Mouse (Mus musculus) layer of hippocampus, adult 9-11 months (tissue): ENCODE measurements around the gene Prdm10.

Source experiments
- DNase-seq: peaks from one replicate; pipeline ENCODE4 v3.0.0; 2022

The Prdm10 gene

DNA sequence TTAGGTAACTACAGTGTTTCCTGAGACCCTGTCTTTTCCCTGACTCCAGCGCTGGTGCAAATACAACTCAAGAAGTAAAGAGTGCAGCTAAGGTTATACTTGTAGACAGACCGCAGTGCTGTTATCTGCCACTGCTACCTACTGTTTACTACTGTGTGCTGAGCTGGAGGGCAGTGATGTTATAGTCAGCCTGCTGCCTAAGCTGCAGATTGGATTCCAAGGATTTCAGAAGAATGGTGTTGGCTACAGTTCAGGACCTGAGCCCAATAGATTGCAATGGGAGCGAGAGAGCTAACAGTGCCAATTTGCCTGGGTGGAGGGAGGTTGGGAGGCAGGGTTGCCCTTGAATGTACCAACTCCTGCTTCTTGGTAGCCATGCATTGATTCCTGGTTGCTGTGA is 25.5 kb downstream of the Prdm10 start:
- no peak for DNase-seq

DNA sequence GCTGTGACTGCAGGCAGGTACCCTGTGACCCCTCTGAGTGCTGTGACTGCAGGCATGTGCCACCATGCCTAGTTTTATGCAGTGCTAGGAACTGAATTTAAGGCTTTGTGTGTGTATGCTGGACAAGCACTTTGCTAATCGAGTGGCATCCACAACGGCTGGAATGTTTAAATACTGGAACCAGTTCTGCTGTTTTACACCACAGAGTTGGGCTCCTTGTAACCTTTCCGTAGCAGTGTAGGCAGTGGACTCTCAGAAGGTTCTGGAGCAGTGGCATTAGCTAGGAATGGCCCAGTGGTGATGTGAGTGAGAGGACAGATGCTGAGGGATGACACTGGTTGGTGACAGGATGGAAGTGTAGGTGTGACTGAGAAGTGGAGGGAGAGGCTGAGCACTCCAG is 26.9 kb downstream of the Prdm10 start:
- DNase-seq: no peak

DNA sequence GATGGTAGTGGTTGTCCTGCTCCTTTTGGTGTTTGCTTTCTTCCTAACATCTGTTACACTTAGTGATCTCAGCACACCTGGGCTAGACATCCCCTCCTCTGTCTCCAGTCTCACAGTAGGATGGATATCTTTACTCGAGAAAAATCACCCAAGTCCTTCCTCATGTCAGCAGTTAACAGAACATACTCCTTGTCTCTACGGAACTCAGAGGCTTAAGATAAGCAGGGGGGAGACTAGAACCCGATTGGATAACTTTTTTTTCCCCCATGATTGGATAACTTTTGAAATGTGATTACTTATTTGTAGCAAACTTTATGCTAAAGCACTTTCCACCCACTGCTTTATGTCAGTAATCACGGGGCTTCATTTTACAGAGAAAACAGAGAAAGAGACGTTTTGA is 28.7 kb downstream of the Prdm10 start:
- DNase-seq: no peak

DNA sequence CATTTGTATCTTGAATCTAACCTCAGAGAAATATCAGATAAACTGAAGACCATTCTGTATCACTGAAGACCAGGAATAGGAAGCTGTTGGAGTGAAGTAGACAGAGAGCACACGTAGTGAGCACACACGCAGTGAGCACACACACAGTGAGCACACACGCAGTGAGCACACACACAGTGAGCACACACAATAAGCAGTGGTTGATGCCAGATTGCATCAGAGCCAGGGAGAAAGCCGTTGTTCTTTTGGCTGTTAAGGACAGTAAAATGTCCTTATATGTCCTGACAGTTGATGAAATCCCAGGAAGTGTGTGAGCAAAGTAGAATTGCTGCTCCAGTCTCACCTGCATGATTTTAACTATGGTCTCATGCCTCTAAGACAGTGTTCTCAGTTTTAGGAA is 30.3 kb downstream of the Prdm10 start:
- no peak for DNase-seq

DNA sequence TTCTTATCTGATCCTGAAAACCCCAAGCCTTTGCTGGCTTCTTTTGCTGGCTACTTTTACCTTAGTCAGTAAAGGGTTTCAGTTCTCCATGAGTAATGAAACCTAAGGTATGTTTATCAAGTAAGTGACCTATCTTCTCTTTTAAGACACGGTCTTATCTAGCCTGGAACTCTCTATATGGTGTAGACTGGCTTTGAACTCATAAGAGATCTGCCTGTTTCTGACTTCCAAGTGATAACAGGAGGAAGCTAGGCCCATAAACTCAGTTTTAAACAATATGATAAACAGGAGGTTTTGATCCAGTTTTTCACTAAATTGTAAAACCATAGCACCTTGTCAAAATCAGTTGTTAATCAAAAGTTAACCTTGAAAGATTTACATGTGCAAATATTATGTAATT is 33.5 kb downstream of the Prdm10 start:
- no peak for DNase-seq

DNA sequence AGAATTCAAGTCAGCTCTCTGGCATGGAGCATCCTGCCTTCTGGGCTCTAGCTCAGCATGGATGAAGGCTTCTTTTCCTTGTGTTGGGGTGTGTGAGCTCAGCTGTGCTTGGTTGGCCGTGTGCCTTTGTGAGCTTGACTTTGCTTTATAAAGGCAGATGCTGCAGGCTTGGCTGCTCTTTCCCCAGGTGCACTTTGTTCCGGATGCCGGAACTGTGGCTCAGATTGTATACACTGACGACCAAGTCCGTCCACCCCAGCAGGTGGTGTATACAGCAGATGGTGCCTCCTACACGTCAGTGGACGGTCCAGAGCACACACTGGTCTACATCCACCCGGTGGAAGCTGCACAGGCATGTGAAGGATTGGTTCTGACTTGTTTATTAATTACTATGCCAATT is 35.6 kb downstream of the Prdm10 start:
- DNase-seq: peak; percentile 25

DNA sequence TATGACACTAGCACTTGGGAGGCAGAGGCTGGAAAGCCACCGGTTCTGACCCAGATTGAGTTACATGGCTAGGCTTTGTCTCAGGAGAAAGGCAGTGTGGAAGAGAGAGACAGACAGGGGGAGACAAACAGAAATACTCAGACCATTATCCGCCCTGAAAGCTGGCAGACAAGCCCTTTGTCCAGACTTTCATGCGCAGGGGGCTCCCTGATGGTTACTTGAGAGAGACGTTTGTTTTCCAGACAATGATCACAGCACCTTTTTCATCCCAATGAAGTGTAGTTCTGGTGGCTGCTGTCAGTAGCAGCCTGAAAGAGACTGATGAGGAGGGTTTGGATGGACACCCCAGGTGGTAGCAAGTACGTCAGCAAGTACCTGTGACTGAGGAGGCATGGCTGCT is 38.6 kb downstream of the Prdm10 start:
- DNase-seq: no peak

DNA sequence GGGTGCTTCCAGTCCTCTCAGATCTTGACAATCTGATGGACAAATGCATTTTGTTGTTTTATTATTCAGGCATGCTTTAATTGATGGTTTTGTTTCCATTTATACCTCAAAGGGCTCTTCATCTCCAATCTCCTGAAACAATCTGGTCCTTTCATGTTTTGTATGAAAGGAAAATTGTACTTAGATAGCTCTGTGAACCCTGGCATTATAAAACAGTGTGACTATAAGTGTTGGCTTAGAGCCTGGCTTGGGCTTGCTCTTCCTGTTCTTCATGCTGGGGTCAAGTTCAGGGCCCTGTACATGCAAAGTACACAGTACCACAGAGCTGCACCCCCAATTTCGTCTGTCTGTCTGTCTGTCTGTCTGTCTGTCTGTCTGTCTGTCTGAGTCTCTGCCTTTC is 40.4 kb downstream of the Prdm10 start:
- DNase-seq: no peak

DNA sequence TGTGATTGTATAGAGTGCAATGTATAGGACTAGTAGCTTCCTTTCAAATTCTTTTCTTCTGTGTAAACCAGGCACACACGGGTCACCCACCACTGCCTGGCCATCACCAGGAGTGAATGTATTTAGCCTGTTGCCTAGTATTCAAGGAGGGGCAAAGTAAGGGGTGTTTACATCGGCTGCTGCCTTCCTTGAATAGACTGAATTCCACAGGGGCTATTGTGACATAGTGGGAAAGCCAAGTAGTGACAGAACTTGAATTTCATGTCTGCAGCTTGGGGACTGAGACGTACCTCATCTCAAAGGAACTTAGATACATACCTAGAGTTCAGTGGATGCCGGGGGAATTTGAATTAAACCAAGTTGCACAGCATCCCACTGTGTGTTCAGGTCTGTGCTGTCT is 41.2 kb downstream of the Prdm10 start:
- no peak for DNase-seq

DNA sequence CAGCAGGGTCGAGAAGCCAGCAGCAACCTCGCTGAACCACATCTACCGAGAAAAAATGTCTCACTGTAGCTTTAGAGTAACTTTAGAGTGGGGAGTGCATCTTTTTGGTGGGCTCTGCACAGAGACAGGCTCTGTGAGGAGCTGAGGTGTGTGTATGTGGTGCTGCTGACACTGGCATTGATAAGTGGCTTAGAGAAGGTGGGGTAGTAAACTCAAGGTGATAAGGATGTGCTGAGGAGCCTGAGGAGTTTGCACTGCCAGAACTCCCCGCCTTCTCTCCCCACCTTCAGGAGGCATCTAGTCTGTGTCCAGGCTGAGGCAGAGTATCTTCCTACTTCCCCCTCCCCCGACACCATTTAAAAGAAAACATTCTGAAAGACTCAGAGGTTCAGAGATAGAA is 41.8 kb downstream of the Prdm10 start:
- no peak for DNase-seq

DNA sequence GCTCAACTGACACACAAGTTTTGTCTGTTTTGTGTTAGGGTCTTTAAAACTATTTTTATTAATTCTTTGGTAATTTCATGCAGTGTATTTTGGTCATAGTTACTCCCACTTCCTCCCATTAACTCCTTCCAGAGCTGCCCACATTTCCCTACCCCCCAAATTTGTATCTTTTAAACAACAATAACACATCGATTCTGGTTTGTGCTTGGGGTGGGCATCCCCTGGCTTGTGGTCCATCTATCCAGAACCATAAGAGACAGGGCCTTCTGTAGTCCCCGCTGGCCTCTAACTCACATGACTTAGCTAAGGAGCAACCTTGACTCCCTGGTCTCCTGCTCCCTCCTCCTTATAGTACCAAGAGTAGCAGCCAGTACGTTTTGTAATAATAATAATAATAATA is 50.5 kb downstream of the Prdm10 start:
- no peak for DNase-seq

DNA sequence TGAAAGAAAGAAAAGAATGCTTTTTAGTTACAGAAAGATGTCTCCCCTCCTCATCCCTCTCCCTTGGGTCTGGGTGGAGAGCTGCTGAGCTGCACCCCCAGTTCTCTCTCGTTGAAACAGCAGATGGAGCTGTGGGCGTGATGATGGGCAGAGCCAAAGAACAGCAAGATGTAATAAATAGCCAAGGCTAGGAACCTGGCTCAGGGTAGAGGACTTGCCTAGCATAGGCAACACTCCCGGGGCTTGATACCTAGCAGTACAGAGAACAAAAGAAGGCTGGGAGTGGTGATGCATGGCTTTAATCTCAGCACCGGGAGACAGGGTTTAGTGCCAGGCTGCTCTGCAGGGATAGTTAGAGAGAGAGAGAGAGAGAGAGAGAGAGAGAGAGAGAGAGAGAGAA is 50.9 kb downstream of the Prdm10 start:
- DNase-seq: peak; percentile 90

DNA sequence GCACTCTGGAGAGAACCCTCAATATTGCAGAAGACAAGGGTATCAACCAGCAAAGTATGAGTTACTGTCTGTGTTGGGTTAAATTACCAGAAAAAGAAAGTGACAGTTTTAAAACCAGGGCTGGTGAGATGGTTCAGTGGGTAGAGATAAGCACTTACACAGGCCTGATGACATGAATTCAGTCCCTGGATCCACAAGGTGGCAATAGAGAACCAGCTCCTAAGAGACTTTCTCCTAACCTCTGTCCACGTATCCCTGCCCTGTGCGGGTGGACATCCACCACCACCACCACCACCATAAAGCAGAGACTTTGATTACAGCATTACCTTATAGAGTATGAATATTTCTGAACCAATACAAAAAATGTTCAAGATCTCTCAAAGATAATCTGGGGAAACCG is 51.6 kb downstream of the Prdm10 start:
- no peak for DNase-seq

DNA sequence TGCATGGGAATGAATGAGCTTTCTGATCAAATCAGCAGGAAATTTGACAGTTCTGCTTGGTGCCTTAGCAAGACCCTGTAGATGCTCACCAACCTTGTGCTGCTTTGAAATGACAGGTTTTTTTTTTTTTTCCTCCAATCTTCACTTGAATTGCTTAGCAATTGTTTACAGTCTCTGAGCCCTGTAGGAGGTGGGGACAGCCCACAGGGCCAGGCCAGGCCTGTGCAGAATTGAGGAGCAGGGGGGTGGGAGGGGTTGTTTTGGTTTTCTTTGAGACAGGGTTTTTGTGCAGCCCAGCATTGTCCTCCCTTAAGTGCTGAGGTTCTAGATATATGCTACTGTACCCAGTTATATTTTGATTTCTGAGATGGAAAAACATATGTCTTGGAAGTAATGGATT is 52.5 kb downstream of the Prdm10 start:
- no peak for DNase-seq

DNA sequence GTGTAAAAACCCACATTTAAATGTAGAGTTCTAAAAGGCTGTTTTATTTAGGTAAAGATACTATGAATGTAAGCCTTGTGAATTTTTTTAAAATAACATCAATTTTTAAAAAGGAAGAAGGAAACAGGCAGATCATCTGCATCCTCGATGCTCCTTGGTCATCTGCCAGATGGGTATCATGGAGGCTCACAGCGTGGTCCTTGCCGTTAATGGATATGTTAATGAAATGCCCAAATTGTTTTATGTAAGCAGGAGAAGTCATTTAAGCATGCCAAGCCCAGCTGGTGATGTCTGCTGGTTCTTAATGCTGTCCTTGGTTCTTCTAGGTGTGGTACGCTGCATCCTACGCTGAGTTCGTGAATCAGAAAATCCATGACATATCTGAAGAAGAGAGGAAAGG is 54.7 kb downstream of the Prdm10 start:
- no peak for DNase-seq

DNA sequence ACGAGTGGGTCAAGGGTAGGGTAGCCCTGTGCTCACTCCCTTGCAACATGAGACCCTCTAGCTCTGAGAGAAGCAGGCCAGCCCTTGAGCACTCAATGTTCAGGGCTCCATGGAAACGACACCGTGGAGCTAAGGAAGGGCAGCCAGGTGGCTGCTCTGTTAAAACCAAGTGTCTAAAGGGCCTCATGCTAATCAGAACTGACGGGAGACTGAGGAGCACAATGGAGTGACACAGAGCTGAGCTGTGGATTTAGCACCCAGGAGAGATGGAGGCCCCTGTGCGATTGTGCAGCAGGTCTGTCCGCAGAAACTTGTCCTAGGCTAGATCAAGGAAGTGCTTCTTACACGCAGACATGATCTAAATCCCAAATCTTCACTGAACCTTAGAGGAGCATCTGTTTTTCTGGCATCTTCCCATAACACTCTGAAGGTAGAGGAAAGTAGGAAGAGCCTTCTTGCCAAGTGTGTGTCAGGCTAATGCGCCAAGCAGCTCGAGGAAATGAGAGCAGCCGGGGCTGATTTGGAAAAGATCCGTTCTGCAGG is 64.0 kb downstream of the Prdm10 start:
- no peak for DNase-seq

DNA sequence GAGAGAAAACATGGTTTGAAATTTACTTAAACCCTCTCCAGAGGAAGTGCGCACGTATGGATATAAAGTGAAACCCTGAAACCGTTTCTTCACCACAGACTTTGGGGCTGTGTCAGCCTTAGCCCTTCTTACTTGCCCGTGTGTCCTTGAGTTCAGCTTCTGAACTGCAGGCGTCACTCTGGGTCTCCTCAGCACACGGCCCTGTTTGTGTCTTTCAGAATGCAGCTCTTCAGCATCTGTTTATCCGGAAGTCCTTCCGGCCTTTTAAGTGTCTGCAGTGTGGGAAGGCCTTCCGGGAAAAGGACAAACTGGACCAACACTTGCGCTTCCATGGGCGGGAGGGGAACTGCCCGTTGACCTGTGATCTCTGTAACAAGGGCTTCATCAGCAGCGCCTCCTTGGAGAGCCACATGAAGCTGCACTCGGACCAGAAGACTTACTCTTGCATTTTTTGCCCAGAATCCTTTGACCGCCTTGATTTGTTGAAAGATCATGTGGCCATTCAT is 66.3 kb downstream of the Prdm10 start:
- no peak for DNase-seq

DNA sequence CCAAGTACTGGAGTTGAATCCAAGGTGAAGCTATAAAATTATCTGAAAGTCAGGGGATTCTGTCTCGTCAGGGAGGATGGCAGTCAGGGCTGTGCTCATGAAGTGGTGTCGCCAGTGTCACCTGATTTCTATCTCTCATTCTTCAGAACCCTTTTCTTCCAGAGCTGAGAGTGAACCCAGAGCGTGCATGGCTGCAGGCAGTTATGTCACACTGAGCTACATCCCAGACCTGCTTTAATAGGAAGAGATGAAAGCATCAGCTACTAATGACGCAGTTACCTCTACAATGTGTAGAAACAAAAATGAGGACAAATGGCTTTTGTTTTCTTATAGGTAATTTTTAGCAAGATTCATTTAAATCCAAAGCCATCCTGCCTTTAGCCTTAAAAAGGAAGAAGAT is 68.1 kb downstream of the Prdm10 start:
- DNase-seq: no peak

DNA sequence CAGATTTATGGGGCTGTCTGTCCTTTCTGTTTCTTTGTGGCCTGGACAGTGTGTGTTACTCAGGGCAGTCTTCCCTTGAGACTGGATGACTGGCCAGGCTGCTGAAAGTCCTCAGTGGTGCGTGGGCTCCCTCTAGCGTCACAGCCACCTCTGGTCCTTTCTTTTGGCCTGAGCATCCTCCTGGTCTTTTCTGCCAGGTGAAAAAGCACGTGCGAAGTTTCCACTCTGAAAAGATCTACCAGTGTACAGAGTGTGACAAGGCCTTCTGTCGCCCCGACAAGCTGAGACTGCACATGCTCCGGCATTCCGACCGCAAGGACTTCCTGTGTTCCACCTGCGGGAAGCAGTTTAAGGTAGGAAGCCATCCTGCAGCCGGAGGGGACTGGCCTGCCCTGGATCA is 68.6 kb downstream of the Prdm10 start:
- peak; percentile 42 for DNase-seq

DNA sequence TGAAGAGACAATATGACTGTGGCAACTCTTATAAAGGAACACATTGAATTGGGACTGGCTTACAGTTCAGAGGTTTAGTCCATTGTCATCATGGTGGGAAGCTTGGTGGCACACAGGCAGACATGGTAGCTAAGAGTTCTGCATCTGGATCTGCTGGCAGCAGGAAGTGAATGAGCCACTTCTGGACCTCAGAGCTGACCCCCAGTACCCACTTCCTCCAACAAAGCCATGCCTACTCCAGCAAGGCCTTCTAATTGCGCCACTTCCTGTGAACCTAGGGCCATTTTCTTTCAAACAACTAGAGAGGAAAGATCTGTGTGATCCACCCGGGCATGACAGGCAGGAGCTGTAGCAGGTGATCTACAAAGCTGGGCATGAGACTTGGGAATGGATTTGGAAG is 72.4 kb downstream of the Prdm10 start:
- DNase-seq: no peak

DNA sequence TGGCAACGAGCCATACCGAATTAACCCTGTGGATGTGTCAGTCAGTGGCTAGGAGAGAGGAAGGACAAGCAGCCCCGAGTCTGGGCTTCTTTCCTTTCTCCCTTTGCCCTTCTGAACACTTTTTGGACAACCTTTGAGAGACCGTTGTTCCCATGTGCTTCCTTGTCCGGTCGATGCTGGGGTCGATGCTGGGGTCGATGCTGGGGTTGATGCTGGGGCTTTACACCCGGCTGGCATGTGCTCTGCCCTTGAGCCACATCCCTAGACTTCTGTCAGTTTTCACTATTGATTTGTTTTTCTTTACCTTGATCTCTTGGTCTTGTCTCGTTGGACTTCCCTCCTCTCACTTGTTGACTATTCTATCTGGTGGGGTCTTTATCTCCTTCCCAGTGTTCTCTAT is 73.2 kb downstream of the Prdm10 start:
- DNase-seq: no peak

DNA sequence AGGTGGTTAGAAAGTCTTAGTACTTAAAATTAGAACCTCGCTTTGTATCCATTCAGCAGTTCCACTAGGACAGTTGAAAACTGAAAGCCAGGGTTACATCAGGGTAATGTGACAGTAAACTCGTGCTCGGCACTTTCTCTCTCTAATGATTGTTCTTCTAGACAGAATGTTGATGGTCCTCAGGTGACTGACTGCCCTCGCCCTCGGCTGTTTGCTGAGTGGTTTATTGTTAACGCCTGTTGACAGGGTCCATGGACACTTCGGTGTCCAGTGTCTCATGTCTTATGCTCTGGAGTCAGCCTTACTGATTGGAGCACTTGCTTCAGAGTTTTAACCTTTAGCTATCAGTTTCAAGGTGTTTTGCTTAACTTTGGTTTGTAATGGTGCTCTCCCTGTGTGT is 73.7 kb downstream of the Prdm10 start:
- no peak for DNase-seq

DNA sequence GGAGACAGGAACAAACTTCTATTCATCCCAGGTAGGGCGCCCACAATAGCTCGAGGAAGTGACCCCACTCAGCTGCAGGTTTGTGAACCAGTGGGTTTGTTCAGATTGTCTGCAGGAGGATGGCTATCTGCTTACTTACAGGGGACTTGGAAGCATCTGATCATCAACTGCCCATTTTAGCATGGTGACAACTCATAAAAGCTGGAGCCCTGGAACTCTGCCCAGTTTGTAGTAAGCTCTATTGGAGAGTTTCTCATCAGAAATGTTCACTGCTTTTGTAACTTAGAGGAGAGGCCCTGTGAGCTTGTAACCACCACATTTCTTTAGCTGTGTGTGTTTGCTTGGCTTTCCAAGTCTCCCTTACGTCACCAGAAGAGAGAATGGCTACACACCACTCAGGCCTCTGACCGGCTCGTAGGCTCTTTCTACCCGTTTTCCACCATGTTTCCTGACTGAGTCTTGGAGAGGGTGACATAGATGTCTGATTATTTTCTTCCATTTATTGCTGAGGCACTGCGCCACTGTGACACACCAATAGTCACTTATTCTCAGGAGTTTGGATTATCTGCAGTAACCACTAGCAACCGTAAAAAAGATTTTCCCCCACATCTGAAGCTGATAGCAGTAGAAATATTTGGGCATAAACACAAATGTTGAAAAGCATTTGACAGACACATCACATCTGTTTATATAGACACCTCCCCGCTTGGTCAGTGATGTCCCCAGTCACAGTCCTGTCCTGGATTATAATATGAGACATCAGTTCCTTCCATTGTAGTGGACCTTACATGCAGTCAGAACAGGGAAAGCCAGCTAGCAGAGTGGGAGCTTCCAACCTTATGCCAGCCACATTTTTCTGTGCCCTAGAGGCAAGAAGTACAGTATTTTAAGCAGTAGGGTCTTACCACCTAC is 83.6 kb downstream of the Prdm10 start:
- DNase-seq: peak; percentile 46

DNA sequence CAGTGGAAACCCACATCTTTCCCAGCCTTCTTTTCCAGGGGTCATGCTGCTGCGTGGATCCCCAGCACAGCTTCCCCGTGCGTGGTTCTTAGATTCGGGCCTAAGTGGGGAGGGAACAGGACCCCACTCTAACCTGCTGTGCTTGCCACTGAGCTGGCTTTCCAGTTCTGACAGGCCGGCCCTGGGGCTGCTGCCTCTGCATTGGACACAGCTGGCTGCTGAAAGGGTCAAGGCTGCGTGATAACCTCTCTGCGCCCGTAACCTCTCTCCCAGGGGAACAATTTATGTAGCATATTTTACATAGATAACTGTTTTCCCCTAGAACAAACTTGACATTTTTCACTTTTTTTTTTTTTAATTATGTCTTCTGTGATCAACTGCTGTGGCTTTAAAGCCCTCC is 84.7 kb downstream of the Prdm10 start:
- no peak for DNase-seq

DNA sequence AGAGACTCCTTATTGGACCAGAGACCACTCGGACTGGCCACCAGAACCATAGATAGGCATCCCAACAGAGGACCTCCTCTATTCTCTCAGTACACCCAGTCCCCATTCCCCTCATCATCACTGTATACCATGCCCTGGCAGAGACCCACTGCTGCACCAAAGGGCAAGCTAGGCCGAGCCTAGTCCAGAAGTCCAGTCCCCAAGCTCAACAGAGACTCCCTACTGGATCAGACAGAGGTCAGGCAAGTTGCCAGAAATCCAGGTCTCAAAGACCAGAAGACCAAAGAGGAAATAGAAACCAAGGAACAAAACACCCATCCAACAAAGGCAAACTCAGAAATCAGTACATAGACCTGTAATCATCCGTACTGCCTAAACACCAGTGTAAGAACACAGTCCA is 91.4 kb downstream of the Prdm10 start:
- DNase-seq: no peak
